Mouse (Mus musculus): Measurements from ENCODE around the gene Il12rb1.

Gene Il12rb1

DNA sequence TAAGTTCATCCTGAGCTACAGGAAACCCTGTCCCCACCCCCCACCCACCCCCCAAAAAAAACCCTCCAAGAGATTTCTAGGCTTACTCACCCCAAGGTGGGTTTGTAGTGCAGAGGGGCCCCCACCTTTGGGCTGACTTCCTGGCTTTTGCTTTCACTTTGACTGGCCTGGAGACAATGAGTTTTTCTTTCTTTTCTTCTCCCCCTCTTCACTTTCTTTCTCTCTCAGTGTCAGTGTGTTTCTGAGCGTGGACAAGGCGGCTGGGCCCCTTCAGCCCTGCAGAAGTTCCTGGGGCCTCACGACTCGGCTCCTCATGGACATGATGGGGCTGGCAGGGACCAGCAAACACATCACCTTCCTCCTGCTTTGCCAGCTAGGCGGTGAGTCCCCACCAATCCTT lies at the start of gene Il12rb1:
Il12rb1 (plus strand) TSS at position 211 of the 400 bp plus-strand sequence.
- DNase-seq (ENCODE audit: low spot score) = peak; percentile 54

DNA sequence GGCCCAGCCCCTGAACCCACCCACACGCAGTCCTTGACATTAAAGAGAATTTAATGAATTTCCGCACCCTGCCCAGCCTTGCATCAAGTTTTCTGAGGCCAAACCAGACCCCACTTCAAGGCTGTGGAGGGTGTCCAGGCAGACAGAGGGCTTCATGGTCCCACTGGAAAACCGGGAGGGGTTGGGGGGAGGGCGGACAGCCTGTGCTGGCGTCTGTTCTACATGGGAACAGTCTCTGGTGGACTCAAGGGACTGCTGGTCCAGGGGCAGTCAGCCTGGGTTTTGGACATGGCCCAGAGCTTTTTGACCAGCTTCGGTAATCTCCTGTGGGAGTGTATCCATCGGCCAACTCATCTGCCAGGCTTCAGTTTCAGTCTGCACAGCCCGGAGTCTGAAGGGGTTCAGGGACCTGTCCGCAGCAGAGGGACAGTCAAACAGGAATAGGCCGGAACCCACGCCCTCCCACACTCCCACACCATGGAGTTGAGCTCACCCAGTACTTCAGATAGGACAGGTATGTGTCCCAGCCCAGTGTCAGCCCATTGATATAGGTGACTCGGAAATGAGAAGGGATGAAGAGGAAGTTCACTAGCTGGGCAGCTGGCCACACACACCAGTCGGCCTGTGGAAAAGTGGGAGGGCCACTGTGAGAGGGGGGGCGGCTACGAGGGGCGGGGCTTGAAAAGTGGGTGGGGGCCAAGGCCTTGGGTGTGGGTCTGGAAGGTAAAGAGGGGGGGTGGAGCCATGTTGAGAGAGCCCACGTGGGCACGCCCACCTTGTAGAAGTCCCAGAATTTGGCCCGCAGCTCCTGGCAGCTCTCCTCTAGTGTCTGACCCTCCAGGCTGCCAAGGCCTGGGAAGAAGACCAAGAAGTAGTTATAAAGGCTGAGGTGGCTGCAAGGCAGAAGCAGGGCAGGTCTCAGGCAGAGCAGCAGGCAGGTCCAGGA lies 49.4 kb upstream of the Il12rb1 start:
- no peak for DNase-seq (ENCODE audit: low spot score)

DNA sequence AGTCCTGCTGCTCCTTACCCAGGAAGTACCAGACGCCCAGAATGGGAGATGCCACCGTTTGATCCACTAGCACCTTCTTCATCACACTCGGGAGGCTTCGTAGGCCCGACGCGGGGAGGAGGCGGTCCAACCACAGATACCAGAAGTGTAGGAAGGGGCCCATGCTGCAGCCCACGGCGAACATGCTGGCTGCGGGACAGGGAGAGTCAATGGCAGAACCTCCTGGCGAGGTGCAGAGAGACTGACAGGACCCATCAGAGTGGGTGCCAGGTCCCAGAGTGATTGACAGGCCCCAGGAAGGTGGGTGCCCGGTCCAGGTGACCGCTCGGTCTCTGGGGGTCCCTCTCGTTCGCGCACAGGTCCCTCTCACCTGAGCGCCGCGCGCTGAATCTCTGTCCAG lies 47.9 kb upstream of the Il12rb1 start:
- no peak for DNase-seq (ENCODE audit: low spot score)

DNA sequence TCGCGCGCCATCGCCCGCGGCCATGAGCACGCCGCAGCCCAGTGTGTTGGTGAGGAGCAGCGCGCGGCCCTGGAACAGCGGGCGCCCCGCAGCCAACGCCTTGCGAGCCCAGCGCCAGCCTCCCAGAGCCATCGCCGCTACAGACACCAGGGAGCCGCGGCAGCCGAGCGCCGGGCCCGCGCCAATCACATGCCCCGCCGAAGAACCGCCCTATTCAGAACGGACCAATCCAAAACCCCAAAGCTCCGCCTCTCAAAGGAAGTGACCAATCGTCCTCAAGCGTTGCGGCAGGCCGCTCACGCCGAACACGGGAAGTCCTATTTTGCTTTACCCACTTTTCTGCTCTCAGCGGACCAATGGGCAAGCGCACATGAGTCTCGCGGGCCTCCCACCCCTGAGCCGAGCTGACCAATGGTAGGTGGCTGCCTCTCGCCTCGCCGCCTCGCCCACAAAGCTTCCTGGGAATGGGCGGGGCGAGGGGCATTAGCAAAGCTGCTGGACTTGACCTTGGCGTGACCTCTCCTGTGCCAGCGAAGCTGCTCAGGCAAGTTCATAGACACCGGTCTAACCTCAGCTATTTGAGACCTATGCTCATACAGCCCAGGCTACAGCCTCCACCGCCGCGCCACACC lies 47.4 kb upstream of the Il12rb1 start, which contains the start of gene Mpv17l2:
Mpv17l2 (minus strand) TSS at position 172 of the 632 bp plus-strand sequence.
- DNase-seq (ENCODE audit: low spot score) = peak; percentile 97

DNA sequence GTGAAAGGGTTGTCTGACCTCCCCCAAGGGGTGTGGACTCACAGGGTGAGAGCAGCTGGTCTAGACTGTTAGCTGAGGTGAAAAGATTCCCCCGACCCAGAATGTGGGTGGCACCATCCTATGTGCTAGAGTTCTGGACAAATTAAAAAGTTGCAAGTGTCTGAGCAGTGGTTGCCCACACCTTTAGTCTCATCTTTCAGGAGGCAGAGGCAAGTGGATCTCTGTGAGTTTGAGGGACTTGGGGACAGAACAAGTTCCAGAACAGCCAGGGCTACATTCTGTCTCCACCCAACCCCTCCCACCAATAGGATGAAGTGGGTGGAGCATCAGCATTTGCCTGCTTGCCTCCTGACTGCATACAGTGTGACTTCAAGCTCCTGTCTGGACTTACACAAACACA lies 46.1 kb upstream of the Il12rb1 start:
- no peak for DNase-seq (ENCODE audit: low spot score)

DNA sequence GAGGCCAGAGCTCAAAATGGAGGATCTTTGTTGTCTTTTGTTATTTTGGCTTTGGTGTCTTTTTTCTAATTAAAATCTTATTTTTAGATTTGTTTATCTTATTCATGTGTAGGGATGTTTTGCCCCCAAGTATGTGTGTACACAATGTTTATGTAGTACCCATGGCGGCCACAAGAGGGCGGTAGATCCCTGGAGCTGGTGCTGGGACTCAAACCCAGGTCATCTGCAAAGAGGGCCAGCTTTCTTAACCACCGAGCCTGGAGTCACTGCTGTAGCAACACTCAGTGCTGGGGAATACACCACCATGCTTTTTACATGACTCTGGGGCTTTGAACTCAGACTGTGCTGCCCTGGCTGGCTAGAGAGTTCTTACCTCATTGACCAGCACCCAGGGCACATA lies 44.9 kb upstream of the Il12rb1 start:
- peak; percentile 50 for DNase-seq (ENCODE audit: low spot score)

DNA sequence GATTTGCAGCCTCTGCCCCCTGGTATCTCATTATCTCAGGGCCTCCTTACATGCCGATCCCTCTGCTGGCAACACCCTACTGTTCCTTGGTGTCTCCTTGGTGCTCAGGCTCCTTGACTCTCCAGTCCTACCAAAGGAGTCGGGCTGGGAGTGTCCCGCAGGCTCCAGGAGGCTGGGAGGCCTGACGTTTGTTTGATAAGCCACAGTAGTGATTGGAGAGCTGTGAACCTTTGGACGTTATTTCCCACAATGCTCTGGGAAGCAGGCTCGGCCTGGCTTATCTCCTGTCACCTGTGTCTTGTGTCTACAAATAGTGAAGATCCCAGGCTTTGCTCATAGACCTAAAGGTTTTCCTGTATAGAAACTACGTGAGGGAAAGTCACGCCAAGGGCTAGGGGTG lies 44.2 kb upstream of the Il12rb1 start:
- DNase-seq (ENCODE audit: low spot score) = no peak

DNA sequence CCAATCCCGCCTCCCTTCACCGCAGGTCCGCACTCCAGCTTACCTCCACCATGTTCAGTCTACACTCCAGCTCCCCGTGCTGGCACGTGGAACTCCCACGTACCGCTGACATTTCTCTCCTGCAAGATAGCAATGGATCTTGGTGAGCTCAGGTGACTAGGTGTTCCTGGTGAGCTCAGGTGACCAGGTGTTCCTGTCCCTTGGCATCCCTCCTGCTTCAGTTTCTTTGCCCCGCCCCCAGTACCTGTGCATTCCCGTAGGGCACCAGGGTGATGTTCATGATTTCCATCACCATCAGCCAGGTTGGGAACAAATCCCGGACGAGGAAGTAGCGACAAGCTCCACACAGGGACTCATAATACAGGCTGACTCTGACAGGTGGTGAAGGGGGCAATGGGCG lies 43.6 kb upstream of the Il12rb1 start:
- DNase-seq (ENCODE audit: low spot score) = no peak

DNA sequence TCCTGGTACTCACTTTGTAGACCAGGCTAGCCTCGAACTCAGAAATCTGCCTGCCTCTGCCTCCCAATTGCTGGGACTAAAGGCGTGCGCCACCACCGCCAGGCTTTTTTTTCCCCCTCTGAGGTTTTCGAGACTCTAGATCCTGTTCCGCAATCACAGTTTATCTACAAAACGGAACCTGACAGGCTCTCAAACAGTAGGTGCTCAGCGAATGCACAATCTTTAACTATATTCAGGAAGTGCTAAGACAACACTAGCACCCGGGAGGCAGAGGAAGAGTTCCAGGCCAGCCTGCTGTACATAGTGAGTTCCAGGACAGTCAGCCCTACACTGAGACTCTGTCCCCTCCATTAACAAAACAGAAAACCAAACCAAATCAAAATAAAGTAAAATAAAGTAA lies 42.9 kb upstream of the Il12rb1 start:
- no peak for DNase-seq (ENCODE audit: low spot score)

DNA sequence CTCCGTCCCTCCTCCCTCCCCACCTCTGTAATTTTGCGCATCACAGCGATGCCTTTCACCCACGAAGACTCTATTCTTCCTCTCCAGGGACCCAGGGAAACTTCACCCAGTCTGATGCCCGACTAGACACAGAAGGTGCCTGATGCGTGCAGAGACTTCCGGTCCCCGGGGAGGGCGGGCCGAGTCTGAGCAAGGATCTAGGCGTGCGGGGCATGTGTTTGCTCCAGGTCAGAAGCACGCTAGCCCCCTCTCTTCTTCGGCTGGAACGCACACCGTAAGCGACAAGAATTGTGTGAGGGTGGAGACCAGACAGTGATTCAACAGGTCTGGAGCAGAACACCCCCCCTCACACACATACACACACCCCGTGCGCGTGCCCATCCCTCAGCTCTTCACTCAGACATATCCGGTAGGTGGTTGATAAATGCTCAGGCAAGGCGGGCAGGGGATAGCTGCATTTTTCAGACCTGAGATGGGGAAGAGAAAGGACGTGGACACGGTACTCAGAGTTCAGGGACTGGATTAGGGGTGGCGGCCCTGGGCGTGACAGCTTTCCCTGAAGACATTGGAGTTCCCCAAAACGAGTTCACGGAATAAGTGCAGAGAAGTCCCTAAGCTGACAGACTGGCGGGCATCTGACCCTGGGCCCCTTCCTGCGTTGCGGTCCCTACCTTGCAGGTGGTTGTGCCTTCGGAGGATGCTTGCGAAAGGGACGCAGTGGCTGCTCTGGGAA lies 42.2 kb upstream of the Il12rb1 start:
- DNase-seq (ENCODE audit: low spot score) = peak; percentile 78

DNA sequence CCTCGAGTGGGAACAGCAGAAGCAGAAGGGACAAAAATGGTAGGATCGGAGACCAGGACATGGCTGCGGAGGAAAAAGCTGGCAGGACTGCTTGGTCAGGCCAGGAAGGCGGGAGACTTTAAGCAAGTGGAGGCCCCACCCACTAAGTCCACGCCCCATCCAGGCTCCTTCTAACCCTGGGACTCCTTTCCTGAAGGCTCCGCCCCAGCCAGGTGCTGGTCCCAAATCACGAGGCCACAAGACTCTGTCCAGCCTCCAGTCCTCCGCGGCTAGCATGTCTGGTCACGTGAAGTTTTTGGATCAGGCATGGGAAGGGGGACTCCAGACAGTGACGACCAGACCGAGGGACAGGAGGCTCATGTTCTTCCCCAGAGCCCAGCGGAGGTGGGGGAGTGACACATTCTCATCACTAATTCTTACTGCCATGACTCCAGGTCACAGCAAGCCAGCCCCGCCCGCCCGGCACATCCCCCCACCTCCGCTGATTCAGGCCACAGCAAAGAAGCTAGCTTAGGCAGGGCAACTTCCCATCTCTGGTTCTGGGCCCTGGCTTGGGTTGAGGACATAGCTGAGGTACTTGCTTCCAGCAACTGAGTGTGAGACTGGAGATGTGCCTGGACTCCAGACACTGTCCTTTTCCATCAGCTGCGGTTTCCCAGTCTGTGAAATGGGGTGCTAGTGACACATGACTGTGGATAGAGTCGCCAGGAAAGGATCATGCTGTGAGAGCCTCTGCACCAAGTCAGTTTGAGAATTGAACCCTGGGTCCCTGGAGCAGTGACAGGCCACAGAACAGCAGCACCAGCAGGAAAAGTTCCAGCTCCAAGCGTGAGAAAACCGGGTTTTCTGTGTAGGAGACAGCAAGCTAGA lies 41.4 kb upstream of the Il12rb1 start:
- DNase-seq (ENCODE audit: low spot score) = no peak

DNA sequence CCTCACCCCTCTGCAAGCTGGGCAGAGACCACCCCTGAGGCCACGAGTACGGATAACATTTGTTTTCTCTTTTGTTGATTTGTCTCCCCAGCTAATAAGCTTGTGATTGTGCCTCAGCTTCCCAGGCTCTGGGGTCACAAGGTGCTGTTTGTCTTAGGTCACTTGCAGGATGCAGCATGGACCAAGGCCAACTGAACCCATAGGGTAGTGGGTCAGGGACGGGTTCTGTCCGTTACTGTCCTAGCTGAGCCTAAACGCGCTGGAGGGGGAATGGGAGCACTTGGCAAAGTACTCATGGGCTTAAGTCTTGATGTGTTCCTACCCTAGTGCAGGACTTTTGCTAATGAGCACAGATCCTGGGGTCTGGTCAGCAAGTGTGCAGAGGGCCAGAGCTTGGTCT lies 40.7 kb upstream of the Il12rb1 start:
- no peak for DNase-seq (ENCODE audit: low spot score)

DNA sequence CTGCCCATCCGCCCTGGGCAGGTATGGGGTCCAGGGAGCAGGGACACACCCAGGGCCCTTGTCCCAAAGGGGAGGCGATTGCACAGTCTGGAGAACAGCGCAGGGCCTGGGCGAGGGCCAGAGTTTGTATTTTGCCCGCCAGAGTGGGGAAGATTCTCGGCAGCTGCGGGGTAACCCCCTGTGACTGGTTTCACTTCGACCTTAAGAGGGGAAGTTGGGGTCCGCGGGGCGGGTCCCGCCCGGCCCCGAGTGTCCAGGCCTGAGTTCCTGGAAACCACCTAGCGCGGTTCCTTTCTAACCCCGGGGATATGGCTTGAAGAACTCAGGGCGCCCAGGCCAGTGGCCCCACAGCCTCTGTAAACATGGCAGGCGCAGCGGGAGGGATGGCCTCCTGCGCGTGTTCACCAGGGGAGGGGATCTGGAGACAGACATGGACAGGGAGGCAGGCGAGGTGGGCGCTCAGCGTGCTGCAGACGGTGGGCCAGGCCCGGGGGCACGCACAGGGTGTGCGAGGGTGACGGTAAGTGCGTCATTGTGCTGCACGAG lies 39.9 kb upstream of the Il12rb1 start:
- no peak for DNase-seq (ENCODE audit: low spot score)

DNA sequence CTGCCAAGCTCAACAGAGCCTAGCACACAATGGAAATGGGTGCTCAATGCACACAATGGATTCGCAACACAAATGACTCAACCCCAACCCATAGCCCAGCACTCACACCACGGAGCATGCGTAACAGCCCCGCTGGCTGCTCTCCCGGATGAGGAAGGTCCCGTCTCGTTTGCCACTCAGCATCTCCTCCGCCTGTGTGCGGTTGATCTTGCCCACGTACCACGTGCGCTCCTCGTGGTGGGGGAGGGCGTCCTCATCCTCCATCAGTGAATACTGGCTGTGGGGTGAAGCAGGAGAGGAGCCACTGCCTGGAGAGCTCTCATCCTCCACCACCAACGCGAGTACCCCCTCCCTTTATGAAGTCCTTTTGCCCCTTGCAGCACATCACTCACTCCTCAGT lies 39.3 kb upstream of the Il12rb1 start:
- DNase-seq (ENCODE audit: low spot score) = no peak

DNA sequence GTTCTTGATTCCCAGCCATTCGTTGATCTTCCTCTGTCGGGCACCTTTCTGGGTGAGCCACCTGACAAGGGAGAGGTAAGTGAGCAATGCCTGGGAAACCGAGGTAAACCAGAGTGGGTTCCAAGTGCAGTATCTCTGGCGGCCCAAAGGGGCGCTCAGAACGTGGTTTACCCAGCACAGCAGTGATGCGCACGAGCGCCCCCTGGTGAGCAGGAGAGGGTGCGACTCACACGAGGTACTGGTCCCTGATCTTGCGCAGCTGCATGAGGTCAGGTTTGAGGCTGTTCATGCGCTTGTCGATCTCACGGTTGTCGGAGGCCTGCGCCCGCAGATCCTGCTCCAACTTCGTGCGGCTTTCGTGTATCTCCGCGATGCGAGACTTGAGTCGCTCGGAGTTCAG lies 38.9 kb upstream of the Il12rb1 start:
- DNase-seq (ENCODE audit: low spot score) = peak; percentile 95

DNA sequence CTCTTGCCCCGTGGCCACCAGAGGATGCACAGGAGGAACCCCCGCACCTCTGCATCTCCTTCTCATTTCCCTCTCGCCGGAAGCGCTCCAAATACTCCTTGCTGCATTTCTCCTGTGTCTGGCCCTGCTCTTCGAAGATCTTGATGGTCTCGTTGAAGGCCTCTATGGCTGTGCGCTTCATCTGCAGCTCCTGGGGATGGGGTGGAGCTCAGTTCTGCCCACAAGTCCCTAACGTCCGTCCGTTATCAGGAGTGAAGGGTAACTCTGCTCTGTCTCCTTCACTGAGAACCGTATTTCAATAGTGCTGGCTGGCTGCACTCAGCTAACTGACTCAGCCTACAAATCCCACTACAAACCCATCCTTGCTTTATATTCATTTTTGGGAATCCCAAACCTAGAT lies 38.4 kb upstream of the Il12rb1 start:
- DNase-seq (ENCODE audit: low spot score) = no peak

DNA sequence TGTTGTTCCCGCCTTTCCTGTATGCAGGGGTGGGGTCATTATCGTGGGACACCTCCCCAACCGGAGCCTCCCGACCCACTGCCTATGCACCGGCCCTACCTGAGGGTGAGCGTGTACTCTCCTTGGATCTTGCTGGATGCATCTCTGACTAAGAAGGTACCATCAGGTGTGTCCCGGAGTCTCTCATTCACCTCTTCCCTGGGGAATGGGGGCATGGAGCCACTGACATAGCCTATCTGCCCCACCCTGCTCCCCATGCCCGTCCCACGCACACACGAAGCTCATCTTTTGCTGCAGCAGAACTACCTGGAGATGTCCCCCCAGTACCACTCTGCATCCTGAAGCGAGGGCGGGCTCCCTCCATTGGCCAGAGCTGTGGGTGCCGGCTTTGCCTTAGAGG lies 37.5 kb upstream of the Il12rb1 start:
- DNase-seq (ENCODE audit: low spot score) = no peak

DNA sequence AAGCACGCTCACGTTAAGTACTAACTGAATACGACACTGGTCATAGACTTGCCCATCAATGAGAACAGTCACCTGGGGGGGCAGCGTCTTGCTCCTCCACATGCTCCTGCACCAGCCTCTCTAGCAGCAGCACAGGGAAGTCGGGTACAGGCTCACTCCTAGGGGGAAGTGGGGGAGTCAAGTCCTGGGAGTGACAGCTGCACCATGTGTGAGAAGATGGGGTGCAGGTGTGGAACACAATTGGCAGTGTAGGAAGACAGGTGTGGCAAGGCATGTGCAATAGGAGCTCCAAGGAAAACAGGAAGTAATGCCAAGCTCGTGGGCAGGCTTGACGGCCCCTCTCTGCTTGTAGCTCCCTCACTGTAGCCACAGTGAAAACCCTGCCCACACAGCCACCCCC lies 37.0 kb upstream of the Il12rb1 start:
- DNase-seq (ENCODE audit: low spot score) = no peak

DNA sequence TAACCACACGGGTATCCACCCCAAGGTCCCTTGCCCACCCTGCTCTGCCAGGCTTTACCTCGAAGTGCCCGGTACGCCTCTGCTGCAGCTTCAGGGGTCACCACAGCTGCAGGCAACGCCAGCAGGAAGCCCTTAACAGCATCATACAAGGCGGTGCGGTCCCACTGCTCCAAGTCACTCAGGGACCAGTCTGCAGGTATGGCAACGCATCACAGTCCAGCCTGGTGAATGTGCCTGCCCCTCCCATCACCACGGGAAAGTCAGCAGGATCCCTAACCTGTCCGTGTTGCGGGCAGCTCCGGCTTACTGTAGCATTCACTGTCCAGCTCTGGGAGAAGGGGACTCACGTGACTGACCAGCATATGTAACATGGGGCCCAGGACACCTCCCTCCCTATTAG lies 36.2 kb upstream of the Il12rb1 start:
- DNase-seq (ENCODE audit: low spot score) = no peak

DNA sequence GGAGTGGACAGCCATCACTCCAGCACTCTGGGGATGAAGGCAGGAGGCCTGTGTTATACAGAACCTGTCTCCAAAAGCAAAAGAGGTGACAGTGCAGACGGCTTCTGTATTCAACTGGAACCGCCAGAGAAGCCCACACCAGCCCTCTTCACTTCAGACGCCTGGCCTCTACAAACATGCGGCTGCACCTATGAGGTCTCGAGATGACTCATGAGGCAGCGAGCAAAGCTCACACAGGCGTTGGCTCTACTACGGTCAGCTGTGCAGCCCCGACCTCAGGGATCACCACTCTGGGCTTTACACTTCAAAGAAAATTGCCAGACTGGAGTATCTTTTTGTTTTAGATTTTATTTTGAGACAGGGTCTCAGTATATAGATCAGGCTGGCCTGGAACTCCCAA lies 35.4 kb upstream of the Il12rb1 start:
- DNase-seq (ENCODE audit: low spot score) = no peak

DNA sequence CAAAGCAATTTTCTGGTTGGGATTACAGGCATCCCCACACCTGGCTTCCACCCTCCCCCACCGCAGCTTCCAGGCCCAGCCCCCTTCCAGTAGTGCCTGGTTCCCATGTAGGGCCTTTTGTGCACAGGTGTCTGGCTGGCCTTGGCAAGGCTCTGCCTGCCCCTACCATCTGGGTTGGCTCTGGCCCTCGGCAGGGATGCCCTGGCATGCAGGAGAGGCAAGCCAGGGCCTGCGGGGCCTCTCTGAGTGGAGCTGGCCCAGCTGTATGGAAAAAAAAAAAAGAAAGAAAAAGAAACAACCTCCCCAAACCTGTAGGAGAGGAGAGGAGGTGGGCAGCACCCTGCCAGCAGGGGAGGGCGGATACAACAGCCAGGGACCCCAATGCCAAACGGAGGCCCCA lies 34.8 kb upstream of the Il12rb1 start:
- no peak for DNase-seq (ENCODE audit: low spot score)

DNA sequence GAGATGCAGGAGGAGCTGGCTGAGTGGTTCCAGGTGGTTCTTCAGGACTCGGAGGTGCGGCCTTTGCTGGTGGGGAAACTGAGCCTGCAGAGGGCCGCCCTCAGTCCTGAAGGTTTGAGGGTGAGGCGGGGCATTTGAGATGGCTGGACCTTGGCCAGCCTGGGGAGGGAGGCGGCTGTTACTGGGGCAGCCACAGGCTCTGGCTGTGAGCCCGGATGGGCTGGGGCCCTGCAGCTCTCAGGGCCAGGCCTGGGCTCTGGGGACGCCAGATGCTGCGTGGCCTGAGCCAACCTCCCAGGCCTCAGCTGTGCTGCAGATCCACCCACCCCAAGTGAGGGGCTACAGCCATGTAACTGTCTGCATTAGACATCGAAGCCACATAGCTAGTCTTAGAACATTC lies 34.4 kb upstream of the Il12rb1 start:
- no peak for DNase-seq (ENCODE audit: low spot score)
